Mouse (Mus musculus): ENCODE measurements around the gene Mosmo.
A peak's percentile ranks its signal among the peaks of the same experiment; 100 is the strongest.
"Not testable (repeated sequence)": the region's sequence is repeated elsewhere in the genome, so short reads cannot be mapped to it uniquely, and the experiment has no call there.

Mosmo gene

DNA sequence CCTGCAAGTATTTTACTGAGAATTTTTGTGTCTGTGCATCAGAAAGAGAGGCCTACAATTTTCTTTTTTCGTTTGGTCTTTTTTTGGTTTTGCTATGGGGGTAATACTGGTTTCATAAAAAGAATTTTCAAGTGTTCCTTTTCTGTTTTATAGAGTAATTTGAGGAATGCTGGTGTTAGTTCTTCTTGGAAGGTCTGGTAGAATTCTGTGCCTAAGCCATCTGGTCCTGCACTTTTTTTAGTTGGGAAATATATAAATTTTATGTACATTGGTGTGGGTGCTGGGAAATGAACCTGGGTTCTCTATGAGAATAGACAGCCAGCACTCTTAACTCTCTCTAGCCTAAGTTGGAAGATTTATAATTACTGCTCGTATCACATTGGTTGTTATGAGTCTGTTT is 34.7 kb downstream of the Mosmo start:
- DNase-seq = no peak

DNA sequence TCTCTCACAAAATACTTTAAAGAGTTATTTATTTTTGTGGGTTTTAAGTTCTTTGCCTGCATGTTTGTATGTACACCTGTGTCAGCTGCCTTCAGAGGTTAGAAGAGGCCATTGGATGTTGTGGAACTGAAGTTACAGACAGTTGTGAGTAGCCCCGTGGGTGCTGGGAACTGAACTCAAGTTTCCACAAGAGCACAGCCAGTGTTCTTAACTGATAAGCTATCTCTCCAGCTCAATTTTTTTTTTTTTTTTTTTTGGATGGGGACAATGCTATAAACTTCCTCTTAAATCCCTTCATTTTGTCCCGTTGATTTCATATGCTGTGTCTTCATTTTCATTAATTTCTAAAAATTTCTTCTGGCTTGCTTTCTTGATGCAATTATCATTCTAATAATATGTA is 35.8 kb downstream of the Mosmo start:
- no peak for DNase-seq

DNA sequence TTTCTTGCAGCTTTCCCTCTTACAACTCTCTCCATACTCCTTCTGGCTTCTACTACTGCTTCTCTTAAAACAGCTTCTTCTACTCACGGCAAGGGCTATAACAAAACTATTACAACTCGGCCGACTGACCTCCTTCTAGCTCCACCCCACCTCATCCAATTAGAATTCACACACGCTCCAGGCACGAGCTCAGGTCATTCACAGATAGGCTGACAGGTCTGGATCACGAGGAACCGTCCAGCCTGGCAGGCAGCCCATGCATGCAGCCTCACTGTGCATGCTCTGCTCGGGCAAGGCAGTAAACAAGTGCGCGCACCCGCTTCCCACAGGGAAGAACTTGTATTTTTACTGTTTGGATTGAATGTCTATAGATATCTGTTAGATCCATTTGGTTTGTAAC is 36.5 kb downstream of the Mosmo start:
- DNase-seq = not testable (repeated sequence)

DNA sequence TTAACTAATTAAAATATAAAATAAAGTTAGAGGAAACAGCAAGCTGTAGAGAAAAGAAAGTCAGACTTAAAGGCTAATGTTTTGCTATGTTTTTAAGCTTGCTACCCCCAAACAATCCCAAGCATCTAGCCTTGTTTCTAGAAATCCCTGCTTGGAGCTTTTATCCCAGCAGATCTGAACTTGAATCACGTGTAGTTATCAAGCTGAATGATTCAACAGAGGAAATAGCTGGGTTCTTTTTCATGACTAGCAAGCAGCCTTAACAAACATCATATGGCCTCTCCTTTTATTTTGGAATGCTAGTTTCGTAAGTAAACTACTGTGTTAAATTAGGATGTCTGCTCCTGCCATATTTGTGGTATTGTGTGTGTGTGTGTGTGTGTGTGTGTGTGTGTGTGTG is 39.8 kb downstream of the Mosmo start:
- no peak for DNase-seq

DNA sequence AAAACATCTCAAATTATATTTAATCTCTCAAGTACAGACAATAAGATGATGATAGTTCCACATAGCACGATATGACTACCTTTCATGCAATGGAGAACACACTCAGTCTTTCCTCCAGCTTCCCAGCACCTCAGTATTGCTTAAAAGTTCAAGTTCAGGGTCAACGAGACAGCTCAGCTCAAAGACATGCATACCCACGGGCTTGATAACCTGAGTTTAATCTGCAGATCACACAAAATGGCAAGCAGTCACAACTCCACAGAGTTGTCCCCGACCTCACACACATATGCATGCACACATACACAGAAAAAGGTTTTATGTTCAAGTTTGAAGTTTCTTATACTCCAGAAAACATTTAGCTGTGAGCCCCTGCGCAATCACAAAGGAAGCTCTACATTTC is 43.6 kb downstream of the Mosmo start:
- DNase-seq = no peak

DNA sequence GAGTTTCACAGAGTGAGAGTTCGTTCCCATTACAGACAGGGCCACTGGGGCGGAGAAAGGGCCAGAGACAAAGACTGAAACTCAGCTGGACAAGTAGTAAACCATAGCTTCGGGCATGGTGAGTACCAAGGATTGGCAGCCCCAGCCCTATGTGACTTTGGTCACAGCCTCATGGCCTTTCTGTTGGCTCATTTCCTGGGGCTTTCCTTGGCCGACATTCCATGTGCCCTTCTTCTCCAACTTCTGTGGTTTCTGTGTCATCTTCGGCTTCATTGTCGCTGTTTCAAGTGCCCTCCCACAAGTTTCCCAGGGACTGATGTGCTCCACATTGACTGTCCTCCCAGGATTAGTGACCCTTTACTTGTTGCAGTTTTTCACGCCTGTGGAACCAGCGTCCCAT is 44.0 kb downstream of the Mosmo start:
- no peak for DNase-seq

DNA sequence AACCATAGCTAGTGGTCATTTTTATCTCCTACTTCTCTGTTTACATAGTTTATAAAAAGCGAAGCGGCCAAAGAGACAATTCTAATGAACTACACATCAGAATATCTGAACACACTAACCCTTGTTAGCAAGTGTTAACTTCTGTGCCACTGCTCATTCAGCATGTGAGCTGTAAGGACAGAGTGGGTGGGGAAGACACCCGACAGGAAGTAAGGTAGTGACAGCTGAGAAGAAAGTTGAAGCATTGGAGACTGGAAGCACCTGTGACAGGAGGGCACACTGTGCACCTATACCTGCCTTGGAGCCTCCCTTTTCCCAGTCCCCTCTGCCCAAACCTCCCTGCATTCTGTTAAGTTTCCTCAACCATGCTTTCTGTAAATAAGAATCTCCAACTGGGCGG is 44.6 kb downstream of the Mosmo start:
- no peak for DNase-seq

DNA sequence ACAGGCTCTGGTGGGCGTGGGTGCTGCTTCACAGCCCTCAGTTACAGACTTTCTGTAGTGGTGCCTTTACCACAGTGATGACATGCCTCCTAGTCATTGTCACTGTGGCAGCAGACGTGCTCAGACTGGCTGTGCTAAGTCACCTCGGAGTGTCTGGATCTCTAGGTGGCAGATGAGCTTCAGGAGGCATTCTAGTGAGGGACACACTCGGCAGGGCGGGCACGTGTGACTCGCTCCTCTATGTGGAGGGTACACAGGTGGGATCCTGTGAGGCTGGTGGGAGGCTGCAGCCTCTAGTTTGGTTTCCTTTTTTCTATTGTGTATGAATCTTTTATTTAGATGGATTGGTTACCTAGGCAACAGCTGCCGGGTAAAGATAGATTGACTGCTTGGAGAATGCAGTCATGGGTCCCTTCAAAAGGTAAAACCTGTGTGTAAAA is 45.4 kb downstream of the Mosmo start:
- DNase-seq = no peak

DNA sequence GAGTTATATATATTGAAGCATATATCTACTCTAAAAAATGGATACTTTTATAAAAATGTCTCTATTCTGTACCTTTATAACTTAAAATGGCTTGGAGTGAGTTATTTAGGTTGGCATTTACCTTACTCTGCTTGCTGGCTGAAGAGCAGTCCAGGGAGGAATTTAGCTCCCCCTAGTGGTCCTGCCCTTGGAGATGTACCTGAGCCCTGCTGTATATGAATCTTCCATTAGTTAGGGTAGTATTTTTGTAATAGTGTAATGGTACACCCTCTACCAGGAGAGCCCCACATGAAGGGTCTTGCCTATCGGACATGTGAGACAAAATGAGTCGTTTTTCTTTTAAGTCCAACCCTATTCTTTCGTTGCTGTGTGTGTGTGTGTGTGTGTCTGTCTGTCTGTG is 50.2 kb downstream of the Mosmo start:
- DNase-seq = peak; percentile 41

DNA sequence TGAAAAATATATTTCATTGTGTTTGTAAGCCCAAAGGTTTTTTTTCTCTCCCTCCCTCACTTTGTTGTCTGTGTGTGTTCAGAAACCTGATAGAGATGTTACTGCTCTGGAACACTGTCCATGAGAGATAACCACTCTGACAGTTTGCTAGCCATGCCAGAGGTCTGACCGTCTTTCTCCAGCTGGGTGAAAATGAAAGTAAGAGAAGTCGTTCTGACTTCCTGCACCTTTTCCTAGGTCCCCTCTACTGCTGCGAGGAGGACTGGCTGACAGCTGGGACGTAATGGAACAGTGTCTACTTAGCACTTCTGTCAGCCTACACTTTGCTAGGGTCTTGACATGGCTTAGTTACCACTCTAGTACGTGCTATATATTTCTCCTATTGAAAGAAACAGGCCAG is 52.2 kb downstream of the Mosmo start:
- no peak for DNase-seq

DNA sequence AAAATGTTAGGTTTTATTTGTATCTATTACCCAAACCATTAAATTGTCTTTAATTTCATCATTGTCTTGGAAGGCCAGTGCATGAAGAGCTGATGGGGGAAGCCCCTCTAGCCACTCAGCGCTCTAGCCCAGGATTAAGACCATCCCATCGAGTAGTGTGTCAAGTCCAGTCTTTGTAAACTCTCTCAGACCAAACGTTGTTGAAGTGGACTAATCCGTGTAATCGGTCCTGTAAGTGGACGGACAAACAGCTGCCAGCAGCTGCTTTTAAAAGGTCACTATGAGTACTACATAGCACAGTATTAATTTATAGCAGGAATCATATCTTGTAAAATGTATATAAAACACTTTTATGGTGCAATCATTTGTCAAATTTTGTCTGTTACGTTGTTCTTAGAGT is 55.5 kb downstream of the Mosmo start:
- DNase-seq = no peak

DNA sequence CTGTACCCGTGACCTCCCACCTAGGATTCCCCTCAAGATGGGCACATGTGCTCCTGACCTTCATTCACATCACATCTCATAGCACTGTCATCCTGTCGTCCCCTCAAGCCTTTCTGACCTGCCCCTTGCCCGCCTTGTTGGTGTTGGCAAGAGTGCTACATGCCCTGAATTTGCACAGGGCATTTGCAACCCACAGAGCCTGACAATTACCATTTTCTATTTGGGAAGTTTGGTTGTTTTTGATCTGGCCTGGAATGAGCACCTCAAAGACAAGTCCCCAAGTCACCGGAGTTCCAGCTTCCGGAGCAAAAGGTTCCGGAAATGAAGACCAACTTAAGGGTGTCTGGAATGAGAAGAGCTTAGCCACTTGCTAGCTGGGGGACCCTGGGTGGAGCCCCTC is 61.6 kb downstream of the Mosmo start, which contains the start of gene Vwa3a:
Vwa3a (plus strand) TSS at position 301 of the 400 bp plus-strand sequence.
- DNase-seq = no peak

DNA sequence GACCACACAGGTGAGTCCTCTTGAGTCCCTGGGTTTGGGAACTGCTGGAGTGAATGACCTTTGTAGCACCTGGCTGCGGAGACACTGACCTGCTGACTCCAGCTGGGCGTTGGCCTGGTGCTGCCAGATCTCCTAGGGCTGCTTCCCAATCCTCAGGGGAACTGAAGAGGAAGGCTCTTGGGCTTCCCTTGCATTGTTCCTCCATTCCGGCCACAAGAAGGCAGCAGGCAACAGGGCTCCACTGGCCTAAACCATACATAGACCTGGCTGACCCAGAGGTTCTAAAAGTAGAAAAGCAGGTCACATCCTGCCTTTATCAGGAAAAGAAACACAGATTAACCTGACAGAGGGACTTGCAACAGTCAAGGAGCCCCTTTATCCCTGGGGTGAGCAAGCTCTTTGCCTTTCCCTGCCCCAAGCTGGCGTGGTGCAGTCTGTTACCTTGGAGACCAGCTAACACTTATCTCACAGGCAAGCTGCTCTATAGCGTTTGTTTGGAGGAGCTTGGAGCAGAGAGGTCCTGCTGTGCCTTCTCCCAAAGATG is 62.2 kb downstream of the Mosmo start:
- no peak for DNase-seq

DNA sequence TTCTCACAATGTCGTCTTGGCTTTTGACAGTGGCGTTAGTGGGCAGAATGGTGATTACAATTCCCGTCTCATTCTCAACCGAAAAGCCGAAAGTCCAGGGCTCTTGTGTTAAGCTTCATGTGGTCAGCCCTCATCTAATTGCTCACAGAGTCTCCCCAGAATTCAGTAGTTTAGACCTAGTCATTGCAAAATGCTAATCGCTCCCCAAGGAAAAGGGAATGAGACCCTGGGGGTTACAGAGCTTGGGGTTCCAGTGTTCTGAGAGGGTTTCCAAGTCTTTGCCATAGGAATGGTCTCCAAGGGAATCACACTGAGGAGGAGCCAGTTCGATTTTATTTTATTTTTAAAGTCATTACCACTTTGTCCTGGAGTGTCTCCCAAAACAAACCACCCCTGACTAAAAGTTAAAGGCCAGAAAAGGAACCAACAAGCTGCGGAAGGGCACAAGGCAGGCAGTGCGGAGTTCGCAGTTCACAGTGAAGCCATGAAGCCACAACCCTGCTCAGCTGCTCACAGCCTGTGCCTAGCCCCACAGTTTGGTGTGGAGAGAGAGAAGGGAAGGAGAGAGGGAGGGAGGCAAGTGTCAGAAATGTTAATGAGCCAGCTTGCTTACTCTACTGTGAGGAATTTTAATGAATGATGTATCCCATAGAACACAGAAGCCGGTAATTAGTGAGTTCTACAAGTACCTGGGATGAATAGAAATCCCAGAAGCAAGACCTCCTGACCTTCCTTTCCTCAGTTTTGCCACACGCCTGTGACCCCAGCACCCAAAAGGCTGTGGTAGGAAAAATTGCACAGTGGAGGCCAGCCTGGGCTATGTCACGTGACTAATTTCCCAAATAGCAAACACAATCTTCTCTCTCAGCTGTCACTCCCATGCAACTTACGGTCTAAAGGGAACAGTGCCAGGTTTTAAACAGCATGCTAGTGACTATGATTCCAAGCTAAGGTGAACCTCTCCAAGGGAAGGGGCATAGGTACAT is 66.2 kb downstream of the Mosmo start:
- no peak for DNase-seq

DNA sequence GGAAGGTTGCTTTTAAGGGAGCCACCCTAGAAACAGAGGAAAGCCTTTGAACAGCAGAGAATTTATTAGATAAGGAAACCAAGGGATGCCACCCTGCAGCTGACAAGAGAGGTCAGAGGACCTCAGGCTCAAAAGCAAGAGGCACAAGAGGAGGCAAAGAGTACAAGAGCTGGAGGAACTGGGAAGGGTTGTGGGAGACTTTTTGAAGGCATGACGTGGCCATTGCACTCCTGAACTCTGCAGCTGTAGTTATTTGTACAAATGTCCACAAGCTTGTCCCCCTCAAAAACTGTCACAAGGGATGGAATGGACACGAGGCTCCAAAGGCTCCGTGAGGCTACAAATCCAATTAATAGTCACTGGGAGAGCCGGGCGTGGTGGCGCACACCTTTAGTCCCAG is 67.2 kb downstream of the Mosmo start:
- DNase-seq = no peak

DNA sequence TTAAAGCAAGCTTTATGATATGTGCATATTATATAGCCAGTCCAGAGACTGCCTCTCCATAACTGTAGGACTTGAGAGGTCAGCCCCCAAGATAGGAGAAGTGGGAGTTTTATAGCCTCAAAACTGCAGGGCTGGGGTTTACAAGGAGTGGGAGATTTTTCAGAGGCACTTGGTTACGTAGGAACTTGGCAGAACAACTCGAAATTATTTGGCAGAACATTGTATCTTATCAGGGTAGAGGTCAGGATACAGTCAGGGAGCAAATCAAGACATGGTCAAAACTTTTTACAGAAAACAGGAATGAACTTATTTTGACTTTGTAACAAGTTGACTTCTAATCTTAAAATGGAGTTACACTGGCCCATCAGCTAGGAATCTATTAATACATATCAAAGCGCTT is 68.6 kb downstream of the Mosmo start:
- no peak for DNase-seq

DNA sequence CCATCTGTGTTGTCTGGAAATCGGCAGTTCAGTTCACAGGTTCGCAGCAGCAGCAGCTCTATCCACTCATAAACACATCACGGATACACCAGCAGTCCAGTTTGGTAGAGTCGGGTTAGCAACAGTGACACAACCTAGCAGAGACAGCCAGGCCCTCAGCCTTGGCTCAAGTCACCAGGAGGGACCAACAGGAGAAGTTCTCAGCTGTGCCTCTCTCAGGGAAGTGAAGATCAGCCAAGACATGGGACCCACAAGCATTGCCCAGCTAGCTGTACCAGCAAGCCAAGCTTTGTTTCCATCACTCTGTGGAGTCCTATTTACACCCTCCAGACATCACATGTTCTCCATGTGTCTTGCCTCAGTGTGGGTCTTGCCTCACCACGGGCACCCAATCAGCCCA is 69.4 kb downstream of the Mosmo start:
- DNase-seq = no peak

DNA sequence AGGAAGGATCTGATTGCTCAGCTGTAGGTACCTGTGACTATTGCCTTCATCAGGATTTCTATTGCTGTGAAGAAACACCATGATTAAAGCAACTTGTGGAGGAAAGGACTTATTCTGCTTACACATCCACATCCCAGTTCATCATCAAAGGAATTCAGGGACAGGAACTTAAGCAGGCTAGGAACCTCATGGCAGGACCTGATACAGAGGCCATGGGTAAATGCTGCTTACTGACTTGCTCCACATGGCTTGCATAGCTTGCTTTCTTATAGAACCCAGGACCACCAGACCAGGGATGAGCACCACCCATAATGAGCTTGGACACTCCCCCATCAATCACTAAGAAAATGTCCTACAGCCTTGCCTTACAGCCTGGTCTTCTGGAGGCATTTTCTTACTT is 71.1 kb downstream of the Mosmo start:
- DNase-seq = no peak

DNA sequence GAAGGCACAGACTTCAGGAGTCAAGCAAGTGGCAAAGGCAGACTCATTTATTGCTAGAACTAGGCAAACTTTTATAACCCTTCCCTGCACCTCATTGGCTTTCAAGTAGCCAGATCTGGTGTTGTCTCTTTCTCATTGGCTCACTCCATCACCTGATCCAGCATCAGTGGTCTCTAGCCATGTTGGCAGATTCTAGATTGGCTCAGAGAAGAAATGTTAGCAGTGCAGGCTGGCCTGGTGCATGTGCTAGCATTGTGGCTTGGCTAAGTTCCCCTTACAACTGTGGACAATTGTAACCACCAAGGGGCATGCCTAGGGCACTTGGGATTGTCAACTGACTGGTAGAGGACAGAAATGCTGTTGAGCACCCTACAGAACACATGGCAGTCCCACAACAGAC is 73.9 kb downstream of the Mosmo start:
- DNase-seq = no peak

DNA sequence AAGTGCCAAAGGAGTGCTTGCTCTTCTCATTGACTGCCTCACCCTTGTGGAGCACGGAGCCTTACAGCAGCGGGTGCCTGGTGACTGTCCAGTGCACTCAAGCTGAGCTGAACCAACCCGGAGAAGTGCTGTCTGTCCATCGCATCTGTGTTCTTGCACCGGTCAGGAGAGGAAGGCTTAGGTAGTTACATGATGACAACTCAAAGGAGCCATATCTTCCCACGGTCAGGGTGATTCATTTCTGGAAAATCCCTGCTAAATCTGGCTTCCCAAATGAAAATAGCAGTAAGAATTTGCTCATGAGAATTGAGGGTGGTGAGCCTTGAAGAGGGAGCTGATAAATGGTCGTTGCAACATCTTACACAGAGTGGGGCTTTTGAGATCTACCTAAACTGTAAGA is 74.5 kb downstream of the Mosmo start:
- DNase-seq = no peak

DNA sequence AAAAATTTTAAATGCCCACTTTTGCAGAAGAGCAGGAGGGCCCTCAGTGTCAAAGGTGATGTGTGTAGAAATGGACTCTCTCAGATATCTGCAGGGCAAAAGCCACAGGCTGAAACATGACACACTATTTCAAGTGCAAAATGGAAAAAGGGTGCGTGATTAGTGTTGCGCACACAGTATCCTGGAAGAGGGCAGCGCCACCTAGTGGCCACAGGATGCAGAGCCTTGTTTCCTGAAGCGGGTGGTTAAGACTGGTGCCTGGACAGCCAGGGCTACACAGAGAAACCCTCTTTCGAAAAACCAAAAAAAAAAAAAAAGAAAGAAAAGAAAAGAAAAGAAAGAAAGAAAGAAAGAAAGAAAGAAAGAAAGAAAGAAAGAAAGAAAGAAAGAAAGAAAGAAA is 77.3 kb downstream of the Mosmo start:
- DNase-seq = peak; percentile 73

DNA sequence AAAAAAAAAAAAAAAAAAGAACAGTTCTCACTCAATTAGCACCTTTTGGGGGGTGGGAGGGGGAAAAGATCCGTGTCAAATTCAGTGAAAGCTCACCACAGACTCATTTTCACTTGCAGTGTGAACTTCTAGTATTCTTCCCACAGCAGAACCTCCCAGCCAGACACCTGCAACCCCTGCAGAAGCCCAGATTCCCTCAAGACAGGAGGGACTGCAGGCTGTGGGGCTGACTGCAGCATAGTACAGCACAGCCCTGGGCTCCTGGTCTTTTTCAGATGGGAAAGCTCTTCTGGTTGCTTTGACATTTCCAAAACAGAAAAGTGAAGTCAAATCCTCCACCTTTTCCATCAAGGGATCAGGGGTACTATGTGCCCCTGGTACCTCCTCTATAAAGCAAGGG is 90.0 kb downstream of the Mosmo start:
- DNase-seq = no peak

DNA sequence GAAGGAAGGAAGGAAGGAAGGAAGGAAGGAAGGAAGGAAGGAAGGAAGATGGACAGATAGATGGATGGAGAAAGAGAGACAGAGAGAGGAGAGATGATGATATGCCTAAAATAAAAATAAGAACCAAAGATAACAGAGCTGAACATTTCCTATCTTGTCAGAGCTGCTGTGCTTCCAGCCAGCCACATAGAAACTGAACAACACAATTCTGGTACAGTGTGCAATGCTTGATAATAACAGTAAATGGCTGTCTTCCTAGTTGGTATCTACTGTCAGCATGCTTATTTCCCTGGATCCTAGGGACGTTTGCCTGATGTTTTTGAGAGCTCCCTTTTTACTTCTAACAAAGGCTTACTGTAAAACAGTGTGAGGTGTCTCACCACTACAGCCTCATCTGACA is 94.0 kb downstream of the Mosmo start:
- DNase-seq = no peak

DNA sequence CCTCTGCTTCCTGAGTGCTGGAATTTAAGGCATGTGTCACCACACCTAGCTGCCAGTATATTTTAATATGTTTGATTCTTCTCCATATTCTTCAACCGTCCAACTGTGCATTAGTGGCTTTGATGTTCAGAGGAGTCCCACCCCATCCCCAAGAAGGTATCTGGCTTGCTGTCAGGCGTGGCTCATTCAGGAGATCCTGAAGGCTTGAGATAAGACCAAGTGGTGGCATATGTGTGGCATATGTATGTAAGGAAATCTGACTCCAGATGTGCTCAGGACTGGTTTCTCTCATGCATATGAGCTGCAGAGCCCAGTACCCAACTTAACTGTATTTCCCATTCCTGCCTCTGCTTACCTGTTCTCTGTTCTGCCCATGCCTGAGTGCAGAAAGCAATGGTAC is 100.6 kb downstream of the Mosmo start:
- DNase-seq = no peak

Data from cerebellum, adult 9-10 months (tissue).